Mouse (Mus musculus) midbrain, embryonic 13.5 days (tissue): ENCODE results near the gene Lipm. TPM values are rescaled to one million over a fixed set of nuclear protein-coding genes. Genes with fewer than 3 reads are reported as not detected.

Source experiments
- ATAC-seq: fragments of 200-750 bp; cut with Nextera tagmentation; 2 replicates; pipeline ENCODE4 v1.8.0; 2017; ENCODE audit warnings: mild to moderate bottlenecking, moderate TSS enrichment, moderate library complexity
- H3K27ac ChIP-seq: fragments of 300-500 bp; sonication (generic); 2 replicates; pipeline ENCODE4 v1.5.1; 2015; ENCODE audit warnings: inconsistent platforms, mild to moderate bottlenecking, moderate library complexity
- H3K27me3 ChIP-seq: fragments of 300-500 bp; sonication (generic); 2 replicates; pipeline ENCODE4 v1.6.1; 2015; ENCODE audit warnings: mild to moderate bottlenecking, inconsistent platforms
- H3K36me3 ChIP-seq: fragments of 300-500 bp; sonication (generic); 2 replicates; pipeline ENCODE4 v1.6.1; 2015; ENCODE audit warnings: mild to moderate bottlenecking, inconsistent platforms
- H3K4me1 ChIP-seq: fragments of 300-500 bp; sonication (generic); replicated peaks from 2 replicates; pipeline ENCODE4 v1.6.1; 2015; ENCODE audit warnings: inconsistent platforms
- H3K4me2 ChIP-seq: fragments of 300-500 bp; sonication (generic); replicated peaks from 2 replicates; pipeline ENCODE4 v1.6.1; 2015; ENCODE audit warnings: moderate library complexity, mild to moderate bottlenecking, inconsistent platforms
- H3K4me3 ChIP-seq: fragments of 300-500 bp; sonication (generic); replicated peaks from 2 replicates; pipeline ENCODE4 v1.5.1; 2015; ENCODE audit warnings: mild to moderate bottlenecking, inconsistent platforms
- H3K9ac ChIP-seq: fragments of 300-500 bp; sonication (generic); replicated peaks from 2 replicates; pipeline ENCODE4 v1.6.1; 2015; ENCODE audit warnings: mild to moderate bottlenecking, inconsistent platforms
- H3K9me3 ChIP-seq: fragments of 300-500 bp; sonication (generic); 2 replicates; pipeline ENCODE4 v1.6.1; 2016; ENCODE audit warnings: mild to moderate bottlenecking, inconsistent platforms
- WGBS: fragments of 180-500 bp; shearing (Covaris S2); methylation state at CpG from one replicate; pipeline ENCODE4 v1.1.7; 2015; 5-methylcytosine and 5-hydroxymethylcytosine counted together
- polyA plus RNA-seq: library from polyadenylated mRNA; unstranded; fragments of >200 nt; fragmentation: Nextera tagmentation; extraction: Ambion mirVana; gene quantifications from 2 replicates; pipeline ENCODE4 v1.2.1, GENCODE M21; 2015

The Lipm gene
- polyA plus RNA-seq = not detected in 2 replicates

GRCm38 (mm10) chr19:34100633-34101032 is at the start of gene Lipm:
TSS of gene Lipm (plus strand) at chr19:34100933.
- no peak within 1 kb of the TSS for H3K27ac ChIP-seq
- H3K4me3 ChIP-seq = no peak within 1 kb of the TSS
- H3K27me3 ChIP-seq = no peaks in the 10 kb centered on the region
- no peaks in the 10 kb centered on the region for H3K36me3 ChIP-seq
- H3K9me3 ChIP-seq = no peaks in the 10 kb centered on the region
- H3K4me2 ChIP-seq = no peak within 1 kb of the TSS
- no peak within 1 kb of the TSS for H3K9ac ChIP-seq
- WGBS = 89% methylated on average over 4 of the region's 4 CpGs
- H3K4me1 ChIP-seq = no peaks in the 10 kb centered on the region
- no peak for ATAC-seq

GRCm38 (mm10) chr19:34051502-34051901 is 49.2 kb upstream of the Lipm start:
- WGBS = 81% methylated on average over 3 of the region's 3 CpGs
- no peak overlapping the region for H3K4me3 ChIP-seq
- H3K27me3 ChIP-seq = no peaks in the 10 kb centered on the region
- no peaks in the 10 kb centered on the region for H3K9me3 ChIP-seq
- H3K9ac ChIP-seq = no peak overlapping the region
- H3K4me1 ChIP-seq = no peaks in the 10 kb centered on the region
- H3K27ac ChIP-seq = no peak overlapping the region
- no peaks in the 10 kb centered on the region for H3K36me3 ChIP-seq
- H3K4me2 ChIP-seq = no peak overlapping the region
- ATAC-seq = no peak

DNA sequence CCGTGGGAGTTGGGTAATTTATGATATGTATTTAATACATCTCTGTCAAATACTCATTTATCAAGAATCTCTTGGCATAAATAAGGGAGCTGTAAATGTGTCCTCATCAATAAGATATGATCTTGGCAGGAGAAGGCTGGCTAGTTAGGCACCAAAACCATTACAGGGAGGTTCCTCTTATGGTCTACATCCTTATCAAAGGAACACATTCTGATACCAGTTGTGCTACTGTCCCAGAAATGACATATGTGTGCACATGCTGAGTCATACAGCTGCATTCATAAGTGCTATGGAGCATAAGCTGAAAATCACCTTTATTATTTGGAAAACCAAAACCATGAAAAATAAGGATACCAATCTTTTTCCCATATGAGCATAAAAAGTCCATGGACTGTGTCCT is 37.2 kb upstream of the Lipm start:
- no peak overlapping the region for H3K9ac ChIP-seq
- H3K27me3 ChIP-seq = no peaks in the 10 kb centered on the region
- H3K27ac ChIP-seq = no peak overlapping the region
- H3K9me3 ChIP-seq = no peaks in the 10 kb centered on the region
- no peak for ATAC-seq
- H3K4me2 ChIP-seq = no peak overlapping the region
- no peak overlapping the region for H3K4me3 ChIP-seq
- no peaks in the 10 kb centered on the region for H3K4me1 ChIP-seq
- no peaks in the 10 kb centered on the region for H3K36me3 ChIP-seq
- WGBS = 49% methylated on average over 1 of the region's 1 CpGs

DNA sequence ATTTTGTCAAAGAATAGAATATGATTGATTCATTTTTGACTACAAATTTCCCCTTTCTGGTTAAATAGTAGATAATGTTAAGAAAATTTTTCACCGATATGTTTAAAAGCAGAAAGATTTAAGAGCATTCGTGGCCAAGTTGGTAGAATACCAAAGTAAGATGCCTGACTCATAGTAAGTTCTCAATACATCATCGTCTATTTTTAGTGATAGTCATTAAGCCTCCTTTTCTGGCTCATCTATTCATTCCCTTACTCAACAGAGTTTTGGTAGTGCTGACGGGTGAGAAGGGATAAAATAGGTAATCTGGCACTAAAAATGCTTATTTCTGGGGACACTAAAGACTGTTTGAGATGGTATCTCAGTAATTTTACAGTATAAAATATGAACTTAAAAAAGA is 36.7 kb upstream of the Lipm start:
- ATAC-seq = no peak
- no peak overlapping the region for H3K9ac ChIP-seq
- no peak overlapping the region for H3K4me3 ChIP-seq
- H3K4me2 ChIP-seq = no peak overlapping the region
- no peaks in the 10 kb centered on the region for H3K9me3 ChIP-seq
- H3K4me1 ChIP-seq = no peaks in the 10 kb centered on the region
- WGBS = 91% methylated on average over 4 of the region's 4 CpGs
- no peaks in the 10 kb centered on the region for H3K27me3 ChIP-seq
- H3K27ac ChIP-seq = no peak overlapping the region
- H3K36me3 ChIP-seq = no peaks in the 10 kb centered on the region

- H3K9ac ChIP-seq = no peak within 1 kb of the TSS
- H3K4me1 ChIP-seq = no peaks in the 10 kb centered on the region
- H3K4me2 ChIP-seq = no peak within 1 kb of the TSS
- no peak within 1 kb of the TSS for H3K27ac ChIP-seq
- 94% methylated on average over 9 of the region's 9 CpGs for WGBS
- H3K36me3 ChIP-seq = no peaks in the 10 kb centered on the region
- no peak for ATAC-seq
- H3K27me3 ChIP-seq = no peaks in the 10 kb centered on the region
- no peaks in the 10 kb centered on the region for H3K9me3 ChIP-seq
- H3K4me3 ChIP-seq = no peak within 1 kb of the TSS
Observed at GRCm38 (mm10) chr19:34066779-34067472, 33.8 kb upstream of the Lipm start, which contains the start of gene Lipn. TSS of gene Lipn (plus strand) at chr19:34067358.

DNA sequence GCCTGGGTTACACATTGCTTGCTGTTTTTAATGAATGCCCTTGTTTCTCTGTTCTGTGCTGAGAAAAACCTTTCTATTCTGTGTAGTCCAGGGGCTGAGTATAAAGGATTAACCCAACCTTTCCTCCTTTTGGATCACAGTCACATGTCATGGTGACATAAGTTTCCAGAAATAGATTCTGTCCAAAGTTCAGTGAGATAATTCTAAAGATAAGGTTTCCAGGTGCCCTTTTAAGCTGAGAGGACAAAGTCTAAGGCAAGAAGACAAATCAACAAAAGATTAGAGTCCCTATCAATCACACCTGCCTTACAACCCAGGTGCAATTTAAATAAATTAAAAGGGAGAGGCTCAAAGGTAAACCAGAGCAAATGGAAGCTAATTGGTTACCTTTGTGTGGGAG is 26.5 kb upstream of the Lipm start:
- Histone ChIP-seq H3K4me1 (no peaks in the 10 kb centered on the region), H3K9ac (no peak overlapping the region), H3K27ac (no peak overlapping the region), H3K4me2 (no peak overlapping the region), H3K27me3 (no peaks in the 10 kb centered on the region), H3K4me3 (no peak overlapping the region), H3K36me3 (no peaks in the 10 kb centered on the region), H3K9me3 (no peaks in the 10 kb centered on the region)
- ATAC-seq = no peak

DNA sequence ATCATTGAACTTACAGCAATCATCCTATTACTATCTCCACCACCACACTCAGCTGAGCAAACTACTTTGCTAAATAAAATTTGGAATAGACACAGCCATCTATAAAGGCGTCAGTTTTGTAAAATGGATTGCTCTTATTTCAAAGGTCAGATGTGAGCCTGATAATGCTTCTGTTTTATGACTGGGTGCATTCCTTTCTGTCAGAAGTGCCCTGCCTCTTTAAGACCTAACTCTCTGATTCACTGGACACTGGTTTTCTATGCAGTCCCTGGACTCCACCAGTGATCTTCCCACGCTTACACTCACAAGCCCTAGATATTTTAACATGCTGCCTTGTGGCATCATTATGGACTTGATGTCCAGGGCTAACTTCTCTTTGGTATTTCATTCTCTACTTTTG is 22.6 kb upstream of the Lipm start:
- ATAC-seq = no peak
- Histone ChIP-seq H3K27me3 (no peaks in the 10 kb centered on the region), H3K4me2 (no peak overlapping the region), H3K9me3 (no peaks in the 10 kb centered on the region), H3K9ac (no peak overlapping the region), H3K4me3 (no peak overlapping the region), H3K27ac (no peak overlapping the region), H3K4me1 (no peaks in the 10 kb centered on the region), H3K36me3 (no peaks in the 10 kb centered on the region)
- WGBS = 78% methylated on average over 2 of the region's 2 CpGs

GRCm38 (mm10) chr19:34089011-34089680 is 11.6 kb upstream of the Lipm start:
- Histone ChIP-seq H3K4me1 (no peaks in the 10 kb centered on the region), H3K36me3 (no peaks in the 10 kb centered on the region), H3K9me3 (no peaks in the 10 kb centered on the region), H3K27me3 (no peaks in the 10 kb centered on the region), H3K9ac (no peak overlapping the region), H3K4me2 (no peak overlapping the region), H3K27ac (no peak overlapping the region), H3K4me3 (no peak overlapping the region)
- no peak for ATAC-seq
- WGBS = 89% methylated on average over 3 of the region's 3 CpGs

DNA sequence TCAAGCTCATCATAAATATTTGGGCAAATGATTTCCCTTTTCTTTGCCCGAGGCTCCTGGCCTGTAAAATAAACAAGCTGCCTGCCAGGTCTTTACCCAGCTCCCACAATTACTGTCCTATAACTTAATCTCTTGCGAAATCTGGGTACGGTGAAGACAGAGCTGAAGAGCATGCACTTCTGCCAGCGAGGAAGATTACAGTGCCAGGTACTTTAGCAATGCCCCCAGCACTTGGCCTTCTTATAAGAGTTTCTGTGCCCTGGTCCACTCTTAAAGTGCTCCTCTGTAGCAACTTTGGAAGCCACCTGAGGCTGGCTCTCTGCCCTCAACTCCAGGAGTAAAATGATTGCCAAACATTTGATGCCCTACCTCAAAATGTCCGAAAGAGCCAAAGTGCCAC is 5.4 kb upstream of the Lipm start:
- H3K4me2 ChIP-seq = no peak overlapping the region
- no peaks in the 10 kb centered on the region for H3K9me3 ChIP-seq
- no peak overlapping the region for H3K27ac ChIP-seq
- ATAC-seq = no peak
- no peak overlapping the region for H3K4me3 ChIP-seq
- H3K4me1 ChIP-seq = no peaks in the 10 kb centered on the region
- 90% methylated on average over 5 of the region's 5 CpGs for WGBS
- H3K9ac ChIP-seq = no peak overlapping the region
- H3K36me3 ChIP-seq = no peaks in the 10 kb centered on the region
- H3K27me3 ChIP-seq = no peaks in the 10 kb centered on the region

DNA sequence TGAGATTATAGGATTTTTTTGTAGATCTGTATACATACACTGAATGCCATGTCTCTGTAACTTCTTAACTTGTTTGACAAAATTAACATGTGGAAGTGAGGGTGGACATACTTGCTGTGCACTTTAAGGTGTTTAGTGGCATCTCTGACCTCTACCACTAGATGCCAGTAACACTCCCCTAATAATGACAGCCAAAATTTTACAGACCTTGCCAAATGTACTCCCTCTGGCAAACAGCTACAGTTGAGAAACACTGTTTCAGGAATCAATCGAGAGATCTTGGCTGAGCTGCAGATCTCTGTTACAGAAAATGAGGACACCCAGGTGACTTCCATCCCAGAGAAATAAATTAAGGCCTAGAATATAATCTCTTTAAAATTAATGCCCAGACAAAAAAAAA is 4.5 kb upstream of the Lipm start:
- H3K27ac ChIP-seq = no peak overlapping the region
- ATAC-seq = no peak
- no peaks in the 10 kb centered on the region for H3K9me3 ChIP-seq
- H3K4me2 ChIP-seq = no peak overlapping the region
- no peaks in the 10 kb centered on the region for H3K36me3 ChIP-seq
- H3K4me1 ChIP-seq = no peaks in the 10 kb centered on the region
- H3K27me3 ChIP-seq = no peaks in the 10 kb centered on the region
- H3K9ac ChIP-seq = no peak overlapping the region
- H3K4me3 ChIP-seq = no peak overlapping the region
- 87% methylated on average over 1 of the region's 1 CpGs for WGBS

- no peaks in the 10 kb centered on the region for H3K4me1 ChIP-seq
Observed at GRCm38 (mm10) chr19:34101888-34102287, 1.2 kb downstream of the Lipm start.

GRCm38 (mm10) chr19:34104841-34105240 is 4.1 kb downstream of the Lipm start:
- ATAC-seq = no peak
- Histone ChIP-seq H3K36me3 (no peaks in the 10 kb centered on the region), H3K9ac (no peak overlapping the region), H3K4me3 (no peak overlapping the region), H3K27me3 (no peaks in the 10 kb centered on the region), H3K4me2 (no peak overlapping the region), H3K27ac (no peak overlapping the region), H3K4me1 (no peaks in the 10 kb centered on the region), H3K9me3 (no peaks in the 10 kb centered on the region)
- 87% methylated on average over 3 of the region's 3 CpGs for WGBS

More at GRCm38 (mm10) chr19:34101888-34102287, 1.2 kb downstream of the Lipm start:
- Histone ChIP-seq H3K9me3 (no peaks in the 10 kb centered on the region), H3K4me2 (no peak overlapping the region), H3K4me3 (no peak overlapping the region), H3K27ac (no peak overlapping the region), H3K27me3 (no peaks in the 10 kb centered on the region), H3K36me3 (no peaks in the 10 kb centered on the region), H3K9ac (no peak overlapping the region)
- ATAC-seq = no peak
- WGBS = 93% methylated on average over 7 of the region's 7 CpGs

DNA sequence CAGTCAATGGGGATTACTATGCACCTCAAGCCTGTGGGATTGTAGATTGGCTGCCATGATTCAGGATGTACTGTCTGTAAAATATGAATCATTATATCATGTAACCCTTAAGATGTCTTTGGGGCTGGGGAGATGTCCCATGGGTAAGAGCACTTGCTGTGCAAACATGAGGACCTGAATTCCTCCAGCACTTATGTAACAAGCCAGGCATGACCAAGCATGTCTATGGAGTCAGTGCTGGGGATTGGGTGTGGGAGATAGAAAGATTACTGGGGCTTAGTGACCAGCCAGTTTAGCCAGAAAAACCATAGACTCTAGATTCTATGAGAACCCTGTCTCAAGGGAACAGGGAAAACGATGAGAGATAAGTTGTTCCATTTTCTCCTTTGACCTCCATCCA is 18.4 kb downstream of the Lipm start:
- no peaks in the 10 kb centered on the region for H3K9me3 ChIP-seq
- H3K4me3 ChIP-seq = no peak overlapping the region

More for the DNA sequence above, 18.4 kb downstream of the Lipm start:
- no peaks in the 10 kb centered on the region for H3K27me3 ChIP-seq
- H3K27ac ChIP-seq = no peak overlapping the region
- H3K9ac ChIP-seq = no peak overlapping the region
- 90% methylated on average over 1 of the region's 1 CpGs for WGBS
- no peak overlapping the region for H3K4me2 ChIP-seq
- no peaks in the 10 kb centered on the region for H3K36me3 ChIP-seq
- H3K4me1 ChIP-seq = no peaks in the 10 kb centered on the region
- no peak for ATAC-seq
